Mouse (Mus musculus) ES-Bruce4 (cell line): Measurements from ENCODE around the gene Glyr1.

Experiments used
- CTCF ChIP-seq: IDR thresholded peaks from one replicate; pipeline ENCODE4 v1.8.1; 2011; ENCODE audit warnings: low read depth, low read length
- EP300 ChIP-seq: IDR thresholded peaks from 2 replicates; pipeline ENCODE4 v1.6.1; 2011; ENCODE audit warnings: low read depth, low read length; ENCODE audit not compliant: insufficient read depth
- POLR2A ChIP-seq: IDR thresholded peaks from one replicate; pipeline ENCODE4 v1.8.1; 2011; ENCODE audit warnings: low read length; ENCODE audit not compliant: insufficient read depth

DNA sequence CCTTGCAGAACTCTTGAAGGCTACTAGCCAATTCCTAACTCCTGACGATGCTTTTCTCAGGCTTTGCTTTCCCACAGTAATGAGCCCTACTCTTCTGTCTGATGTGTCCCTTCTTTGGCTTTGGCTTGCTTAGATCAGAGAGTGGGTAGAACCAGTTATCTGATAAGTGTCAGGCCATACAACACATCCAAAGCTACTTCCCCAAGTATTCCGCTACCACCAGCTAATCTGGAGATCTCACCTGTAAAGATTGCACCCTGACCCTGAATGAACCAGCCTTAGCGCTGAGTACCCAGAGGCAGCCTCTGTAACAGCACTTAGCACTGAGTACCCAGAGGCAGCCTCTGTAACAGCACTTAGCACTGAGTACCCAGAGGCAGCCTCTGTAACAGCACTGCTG lies 4.3 kb downstream of the Glyr1 start:
- TF ChIP-seq CTCF (no peak), POLR2A (no peak), EP300 (no peak)
